Mouse (Mus musculus): Measurements from ENCODE around the gene Hes3. TPM values are rescaled to one million over a fixed set of nuclear protein-coding genes. Genes with fewer than 3 reads are reported as not detected.

Gene Hes3
- polyA plus RNA-seq, 1 experiment from 2014 or later: not detected

DNA sequence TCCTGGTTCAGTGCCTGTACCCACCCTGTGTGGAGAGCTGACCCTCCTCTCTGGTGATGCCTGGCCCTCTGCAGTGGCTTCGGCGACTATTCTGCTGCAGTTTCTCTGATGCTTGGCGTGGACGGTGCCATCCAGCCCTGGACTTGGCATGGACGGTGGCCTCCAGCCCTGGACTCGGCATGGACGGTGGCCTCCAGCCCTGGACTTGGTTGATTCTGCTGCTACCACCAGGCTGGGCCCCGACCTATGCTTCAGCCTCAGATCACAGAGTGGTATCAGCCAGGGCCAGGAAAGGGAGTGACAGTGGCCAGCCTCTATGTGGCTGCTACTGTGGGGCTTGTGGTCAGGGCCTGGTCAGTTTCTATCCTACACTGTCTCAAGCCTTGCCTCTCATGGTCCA, 47.5 kb downstream of the Hes3 start:
- no peak for TF ChIP-seq CTCF (IDR thresholded peaks at IDR 0.05; ENCODE audit: low read depth)

DNA sequence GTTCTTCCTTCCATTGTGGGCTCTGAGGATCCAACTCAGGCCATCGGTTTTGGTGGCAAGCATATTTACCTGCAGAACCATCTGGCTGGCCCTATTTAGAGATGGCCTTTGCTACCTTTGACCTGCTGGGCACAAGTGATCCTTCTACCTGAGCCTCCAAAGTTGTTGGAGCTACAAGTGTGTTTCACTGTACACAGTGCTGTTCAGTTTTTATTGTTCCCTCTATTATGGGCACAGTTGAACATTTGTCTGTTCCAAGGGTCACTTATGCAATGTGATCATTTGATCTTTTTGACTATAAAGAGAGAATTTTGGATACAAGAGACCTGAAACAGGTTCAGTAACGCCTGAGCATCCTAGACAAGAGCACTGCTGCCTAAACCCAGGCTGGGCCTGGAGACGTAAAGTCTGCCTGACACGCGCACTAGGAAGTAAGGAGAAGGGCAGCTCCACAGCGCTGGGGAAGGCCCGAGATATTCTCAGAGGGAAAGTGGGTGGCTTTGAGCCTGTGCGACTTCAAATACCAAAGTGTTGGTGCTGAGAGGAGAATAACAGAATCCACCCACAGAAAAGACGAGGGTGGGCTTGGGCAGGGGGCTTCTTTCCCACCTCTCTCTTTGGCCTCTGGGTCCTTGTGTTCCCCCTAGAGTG, 48.1 kb downstream of the Hes3 start:
- ATAC-seq (replicated peaks; ENCODE audit: low FRiP score, low read depth) (no peak), DNase-seq (ENCODE audit: low spot score) (no peak)
- H3K4me1 ChIP-seq (replicated peaks; ENCODE audit: insufficient read depth, low read length): no peaks in the 10 kb centered on the region
- no peaks in the 10 kb centered on the region for H3K9me3 ChIP-seq (replicated peaks; ENCODE audit: low read length)
- H3K9ac ChIP-seq (ENCODE audit: low read depth, low read length): no peak overlapping the region
- H3K4me2 ChIP-seq (ENCODE audit: low read length): no peak overlapping the region
- no peak for TF ChIP-seq CTCF (IDR thresholded peaks at IDR 0.05; ENCODE audit: low read depth)
- no peak overlapping the region for H3K4me3 ChIP-seq (replicated peaks; ENCODE audit: low read depth, low read length)
- H3K27ac ChIP-seq: no peak overlapping the region
- no peaks in the 10 kb centered on the region for H3K27me3 ChIP-seq (ENCODE audit: insufficient read depth, low read length)
- 0 out of 2 replicates have a peak, but pooled peaks cover 7% of the 10 kb centered on the region for H3K36me3 ChIP-seq (ENCODE audit: insufficient read depth, low read length)
- WGBS: 88% methylated on average over 9 of the region's 9 CpGs

More for the DNA sequence above, 47.5 kb downstream of the Hes3 start:
- Histone ChIP-seq H3K27ac (no peak overlapping the region), H3K4me3 (replicated peaks; ENCODE audit: low read depth, low read length) (no peak overlapping the region), H3K4me2 (ENCODE audit: low read length) (no peak overlapping the region), H3K4me1 (replicated peaks; ENCODE audit: insufficient read depth, low read length) (no peaks in the 10 kb centered on the region), H3K27me3 (ENCODE audit: insufficient read depth, low read length) (no peaks in the 10 kb centered on the region), H3K36me3 (ENCODE audit: insufficient read depth, low read length) (0 out of 2 replicates have a peak, but pooled peaks cover 7% of the 10 kb centered on the region), H3K9me3 (replicated peaks; ENCODE audit: low read length) (no peaks in the 10 kb centered on the region), H3K9ac (ENCODE audit: low read depth, low read length) (no peak overlapping the region)
- 94% methylated on average over 8 of the region's 8 CpGs for WGBS
- DNase-seq (ENCODE audit: low spot score): no peak
- ATAC-seq (replicated peaks; ENCODE audit: low FRiP score, low read depth): no peak

DNA sequence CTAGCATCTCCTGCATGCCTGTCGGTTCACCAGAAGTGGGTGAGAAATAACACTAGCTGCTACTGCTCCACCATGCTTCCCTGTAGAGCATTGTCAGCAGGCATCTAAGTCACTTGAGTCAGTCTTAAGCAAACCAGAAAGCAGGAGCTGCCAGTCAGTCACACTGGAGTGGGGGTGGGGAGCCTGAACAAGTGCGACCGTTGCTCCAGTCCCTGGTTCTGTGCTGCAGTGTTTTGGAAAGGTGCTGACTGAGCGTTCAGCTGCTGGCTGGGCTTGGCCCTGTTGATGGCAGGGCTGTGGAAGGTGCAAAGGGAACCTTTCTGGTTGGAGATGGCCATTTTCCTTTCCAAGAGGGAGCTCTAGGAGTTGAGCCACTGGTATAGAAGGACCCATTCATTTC, 51.5 kb downstream of the Hes3 start:
- Histone ChIP-seq H3K4me2 (ENCODE audit: low read length) (no peak overlapping the region), H3K4me3 (replicated peaks; ENCODE audit: low read depth, low read length) (no peak overlapping the region), H3K9ac (ENCODE audit: low read depth, low read length) (no peak overlapping the region), H3K27me3 (ENCODE audit: insufficient read depth, low read length) (no peaks in the 10 kb centered on the region), H3K36me3 (ENCODE audit: insufficient read depth, low read length) (0 out of 2 replicates have a peak, but pooled peaks cover 10% of the 10 kb centered on the region), H3K9me3 (replicated peaks; ENCODE audit: low read length) (no peaks in the 10 kb centered on the region), H3K27ac (no peak overlapping the region), H3K4me1 (replicated peaks; ENCODE audit: insufficient read depth, low read length) (no peaks in the 10 kb centered on the region)
- no peak for TF ChIP-seq CTCF (IDR thresholded peaks at IDR 0.05; ENCODE audit: low read depth)
- DNase-seq (ENCODE audit: low spot score) (no peak), ATAC-seq (replicated peaks; ENCODE audit: low FRiP score, low read depth) (no peak)
- WGBS: 77% methylated on average over 4 of the region's 4 CpGs

Other genes starting within 250 kb of the Hes3 start
- gene Plekhg5, start 219.2 kb downstream of the Hes3 start, polyA plus RNA-seq (2015; fragmentation: Nextera tagmentation; extraction: Ambion mirVana): 18.3 and 19.3 TPM in 2 replicates
- 0.68 and 0.83 TPM in 2 replicates for gene Tnfrsf25, start 175.7 kb downstream of the Hes3 start, polyA plus RNA-seq (2015; fragmentation: Nextera tagmentation; extraction: Ambion mirVana)
- 32.9 and 35.0 TPM in 2 replicates for gene Espn, start 139.3 kb downstream of the Hes3 start, polyA plus RNA-seq (2015; fragmentation: Nextera tagmentation; extraction: Ambion mirVana)
- gene Hes2, start 132.8 kb downstream of the Hes3 start, polyA plus RNA-seq (2015; fragmentation: Nextera tagmentation; extraction: Ambion mirVana): 0.41 and 0.78 TPM in 2 replicates
- gene Acot7, start 113.5 kb downstream of the Hes3 start, polyA plus RNA-seq (2015; fragmentation: Nextera tagmentation; extraction: Ambion mirVana): 56.4 and 63.5 TPM in 2 replicates
- 4.6 and 5.2 TPM in 2 replicates for gene Gpr153, start 17.4 kb downstream of the Hes3 start, polyA plus RNA-seq (2015; fragmentation: Nextera tagmentation; extraction: Ambion mirVana)
- 20.0 and 23.6 TPM in 2 replicates for gene Icmt, start 5.6 kb upstream of the Hes3 start, polyA plus RNA-seq (2015; fragmentation: Nextera tagmentation; extraction: Ambion mirVana)
- 0.45 and 1.1 TPM in 2 replicates for gene Rnf207, start 27.3 kb upstream of the Hes3 start, polyA plus RNA-seq (2015; fragmentation: Nextera tagmentation; extraction: Ambion mirVana)
- 463 and 527 TPM in 2 replicates for gene Rpl22, start 34.1 kb upstream of the Hes3 start, polyA plus RNA-seq (2015; fragmentation: Nextera tagmentation; extraction: Ambion mirVana)
- 0.04 and 0.09 TPM in 2 replicates for gene Chd5, start 47.0 kb upstream of the Hes3 start, polyA plus RNA-seq (2015; fragmentation: Nextera tagmentation; extraction: Ambion mirVana)
- 1.7 and 2.2 TPM in 2 replicates for gene Nphp4, start 185.0 kb upstream of the Hes3 start, polyA plus RNA-seq (2015; fragmentation: Nextera tagmentation; extraction: Ambion mirVana)
- 3.1 and 4.1 TPM in 2 replicates for gene Kcnab2, start 186.2 kb upstream of the Hes3 start, polyA plus RNA-seq (2015; fragmentation: Nextera tagmentation; extraction: Ambion mirVana)